Mouse (Mus musculus) induced T-regulatory cell, adult 2 months (primary cell): ENCODE results near the gene Syne3.

ENCODE experiments used
- DNase-seq: peaks from one replicate; pipeline ENCODE4 v3.0.0-alpha.2; 2012; ENCODE audit warnings: low read depth

Gene Syne3

DNA sequence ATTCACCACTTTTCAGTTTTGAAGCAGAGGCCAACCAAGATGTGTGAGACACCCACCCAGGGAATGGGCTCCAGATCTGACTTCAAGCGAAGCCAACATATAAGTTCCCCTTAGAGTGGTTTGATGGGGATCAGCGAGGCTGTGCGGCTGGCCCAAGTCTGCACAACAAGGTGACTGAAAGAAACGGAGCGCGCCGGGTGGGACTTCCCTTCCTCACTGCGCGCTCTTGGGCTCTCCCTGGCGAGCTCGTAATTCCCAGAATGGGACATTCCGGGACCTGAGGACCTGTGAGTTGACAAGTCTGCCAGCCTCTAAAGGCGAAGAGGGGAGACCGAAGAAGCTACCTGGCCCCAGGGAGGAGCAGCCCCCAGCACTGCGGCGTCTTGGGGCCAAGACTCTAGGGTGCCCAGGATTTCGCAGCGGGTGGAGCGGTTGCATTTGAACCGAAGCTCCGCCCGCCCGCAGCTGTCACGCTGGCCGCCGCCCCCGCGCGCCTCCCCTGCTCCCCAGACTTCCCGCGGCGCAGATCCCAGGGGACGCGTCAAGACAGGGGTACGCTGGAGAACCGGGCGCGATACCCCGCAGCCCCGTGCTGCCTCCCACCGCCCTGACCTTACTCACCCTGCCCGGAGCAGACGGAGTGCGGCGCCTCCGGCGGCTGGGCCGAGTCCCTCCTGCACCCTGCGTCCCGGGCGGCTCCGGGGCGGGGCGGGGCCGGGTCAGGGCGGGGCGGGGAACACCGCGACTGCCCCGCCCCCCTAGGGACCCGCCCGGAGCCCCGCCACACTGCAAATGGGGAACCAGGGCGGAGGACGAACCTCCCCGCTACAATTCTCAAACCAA is at the start of gene Syne3:
Gene Syne3 (minus strand): TSS at position 440 of the 843 bp plus-strand sequence.
- DNase-seq, result peak; percentile 89

DNA sequence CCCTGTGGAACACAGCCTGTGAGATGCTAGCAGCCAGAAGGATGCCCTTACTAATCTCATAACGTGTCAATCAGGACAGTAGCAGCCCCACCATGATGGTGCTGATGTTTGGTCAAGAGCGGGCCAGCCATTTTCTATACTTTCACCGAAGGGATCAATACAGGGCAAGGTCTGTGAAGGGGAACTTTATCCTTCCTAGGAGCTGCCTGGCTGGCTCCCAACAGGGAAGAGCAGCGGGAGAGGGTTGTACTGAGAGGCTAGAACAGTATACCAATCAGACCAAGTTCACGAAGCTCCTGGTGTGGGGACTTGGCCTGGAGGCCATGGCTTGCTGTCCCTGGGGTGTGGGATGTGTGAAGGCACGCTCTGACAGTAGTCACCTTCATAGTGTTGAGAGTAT is 45.7 kb upstream of the Syne3 start:
- no peak for DNase-seq

DNA sequence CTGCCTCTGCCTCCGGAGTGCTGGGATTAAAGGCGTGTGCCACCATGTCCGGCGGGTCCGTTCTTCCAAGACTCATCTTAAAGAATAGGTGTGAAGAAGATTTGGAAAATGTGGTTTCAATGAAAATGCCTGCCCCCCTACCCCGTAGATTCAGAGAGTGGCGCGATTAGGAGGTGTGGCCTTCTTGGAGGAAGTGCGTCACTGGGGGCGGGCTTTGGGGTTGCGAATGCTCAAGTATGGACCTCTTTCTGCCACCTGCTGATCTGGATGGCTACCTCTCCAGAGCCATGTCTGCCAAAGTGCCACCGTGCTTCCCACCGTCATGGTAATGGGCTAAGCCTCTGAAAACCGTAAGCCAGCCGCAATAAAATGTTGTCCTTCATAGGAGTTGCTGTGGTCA is 44.4 kb upstream of the Syne3 start:
- no peak for DNase-seq

DNA sequence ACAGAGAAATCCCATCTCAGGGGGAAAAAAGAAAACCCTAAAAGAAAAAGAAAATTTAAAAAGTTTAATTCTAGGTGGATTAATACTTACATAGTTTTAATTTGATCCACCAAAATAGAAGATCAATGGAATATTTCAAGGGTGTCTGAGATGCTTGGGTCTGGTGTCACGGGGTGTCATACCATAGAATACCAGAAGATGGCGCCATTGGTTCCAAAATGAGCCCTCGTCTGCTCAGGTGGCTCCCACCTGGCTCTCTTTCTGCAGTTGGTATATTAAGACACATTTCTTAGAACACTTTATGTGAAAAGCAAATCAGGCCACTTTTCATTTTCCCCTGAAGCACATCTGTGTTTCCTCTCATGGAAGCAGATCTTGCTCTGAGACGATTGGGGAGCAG is 41.3 kb upstream of the Syne3 start:
- peak; percentile 81 for DNase-seq

DNA sequence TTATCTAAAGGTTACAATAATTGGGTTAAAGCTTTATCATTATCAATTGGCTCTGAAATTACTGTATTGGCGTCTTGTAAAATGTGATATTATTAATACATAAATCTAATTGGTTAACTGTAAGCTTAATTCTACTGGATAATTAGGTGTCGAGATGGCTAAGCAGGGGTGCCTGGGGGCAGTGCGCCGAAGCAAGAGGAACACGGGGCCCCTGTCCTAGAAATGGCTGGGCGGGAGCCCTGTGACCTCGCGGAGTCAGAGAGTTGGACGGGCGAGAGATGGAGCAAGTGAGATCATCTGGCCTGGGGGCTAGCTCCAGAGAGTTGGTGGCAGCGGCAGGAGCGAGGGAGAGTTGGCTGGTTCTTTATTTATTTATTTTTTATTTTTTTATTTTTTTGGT is 40.2 kb upstream of the Syne3 start:
- no peak for DNase-seq

DNA sequence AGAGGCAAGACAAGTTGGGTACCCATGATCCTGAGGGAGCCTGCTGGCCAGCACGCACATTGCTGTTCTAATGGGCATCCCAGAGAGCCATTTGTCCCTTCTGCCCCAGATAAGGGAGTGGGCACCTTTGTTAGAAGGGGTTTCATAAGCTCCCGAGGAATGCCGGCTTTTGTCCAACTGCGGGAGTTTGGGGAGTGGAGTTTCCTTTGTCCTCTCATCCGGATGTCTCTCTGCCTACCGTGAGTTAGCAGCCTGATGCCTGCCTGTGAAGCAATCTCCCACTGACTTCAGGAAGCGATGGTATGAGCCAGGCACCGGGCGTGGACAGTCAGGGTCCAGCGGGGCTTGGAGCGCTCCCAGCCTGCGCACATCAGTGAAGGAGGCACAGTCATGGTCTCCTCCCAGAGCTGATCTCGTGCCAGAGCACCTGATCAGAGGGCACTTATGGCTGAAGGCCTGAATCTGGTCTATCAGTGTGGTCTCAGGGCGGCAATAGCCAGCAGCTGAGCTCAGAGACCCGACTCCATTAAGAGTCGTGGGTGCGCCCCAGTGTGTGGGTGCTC is 38.8 kb upstream of the Syne3 start:
- DNase-seq, result no peak

DNA sequence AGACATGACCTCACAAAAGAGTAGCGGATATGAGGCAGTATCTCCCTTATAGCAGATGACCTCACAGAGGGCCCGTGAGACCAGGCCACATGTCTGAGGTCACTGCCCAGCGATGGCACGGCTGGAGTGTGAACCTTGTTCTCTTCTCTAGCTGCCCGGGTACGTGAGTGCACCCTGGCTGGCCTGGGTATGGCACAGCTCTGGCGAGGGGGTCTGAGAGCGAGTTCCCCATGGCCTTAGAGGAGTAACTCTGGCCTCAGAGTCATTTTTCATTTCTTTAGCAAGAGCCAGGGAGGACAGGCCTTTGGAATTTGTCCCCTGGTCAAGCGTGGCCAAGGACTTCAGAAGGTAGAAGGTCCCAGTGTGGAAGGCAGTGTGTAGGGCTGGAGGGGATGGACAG is 35.2 kb upstream of the Syne3 start:
- no peak for DNase-seq

DNA sequence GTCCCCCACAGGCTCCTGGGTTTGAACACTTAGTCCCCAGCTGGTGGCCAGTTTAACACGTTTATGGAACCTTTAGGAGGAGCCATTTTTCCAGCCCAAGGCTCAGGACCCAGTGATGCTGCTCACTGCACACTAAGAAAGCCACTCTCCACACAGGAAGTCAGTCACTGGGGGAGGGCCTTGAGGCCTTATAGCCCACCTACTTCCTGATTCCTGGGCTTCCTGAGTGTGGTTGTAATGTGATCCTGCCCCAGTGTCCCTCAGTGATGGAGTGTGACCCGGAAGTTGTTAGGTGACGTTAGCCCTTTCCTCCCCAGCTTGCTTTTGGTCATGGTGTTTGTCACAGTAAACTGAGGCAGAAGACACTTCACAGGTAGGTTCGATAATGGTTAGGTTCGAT is 33.5 kb upstream of the Syne3 start:
- no peak for DNase-seq

DNA sequence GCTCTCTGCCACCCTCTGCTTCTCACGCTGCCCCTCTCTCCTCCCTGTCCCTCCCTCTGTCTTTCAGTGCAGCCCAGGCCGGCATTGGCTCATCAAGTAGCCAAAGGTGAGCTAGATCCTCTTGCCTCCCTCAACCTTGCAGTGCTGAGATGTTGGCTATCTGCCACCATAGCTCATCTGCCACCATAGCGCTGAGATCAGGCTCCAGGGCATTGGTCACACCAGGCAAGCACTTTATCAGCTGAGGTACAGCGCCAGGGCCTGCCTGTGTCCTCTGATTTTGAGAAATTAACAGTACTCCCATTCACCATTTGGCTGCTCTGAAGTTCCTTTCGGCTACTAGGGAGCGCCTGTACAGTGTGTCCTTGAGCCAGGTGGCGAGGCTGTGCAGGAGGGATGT is 31.3 kb upstream of the Syne3 start:
- DNase-seq, result no peak

DNA sequence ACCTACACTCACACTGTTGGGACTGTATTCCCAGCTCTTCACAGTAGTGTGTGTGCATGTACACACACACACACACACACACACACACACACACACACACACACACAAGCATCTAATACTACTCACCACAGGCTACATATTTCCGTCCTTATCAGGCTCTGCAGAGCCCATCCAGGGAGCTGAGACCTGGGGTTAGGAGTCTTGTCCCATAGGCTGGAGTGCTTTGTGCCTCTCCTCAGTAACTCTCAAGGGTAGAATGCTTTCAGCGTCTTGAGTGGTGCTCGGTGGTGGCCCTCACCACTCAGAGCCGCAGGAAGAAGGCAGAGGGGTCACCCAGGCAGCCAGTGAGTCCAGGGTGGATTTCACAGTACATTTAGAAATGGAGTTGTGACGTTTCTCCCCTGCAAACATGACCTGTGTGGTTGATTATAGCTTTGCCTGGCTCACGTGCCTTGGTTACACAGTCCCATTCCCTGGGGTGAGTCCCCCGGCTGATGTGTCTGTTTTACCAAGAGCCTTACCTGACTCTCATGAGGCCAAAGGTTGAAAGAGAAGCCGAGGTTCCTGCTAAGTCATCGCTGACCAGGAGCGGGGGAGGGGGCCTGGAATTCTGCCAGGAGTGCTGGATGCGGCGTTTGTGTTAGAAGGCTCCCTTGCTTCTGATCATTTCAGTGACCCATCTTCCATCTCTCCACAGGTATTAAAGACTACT is 30.1 kb upstream of the Syne3 start:
- DNase-seq, result no peak

DNA sequence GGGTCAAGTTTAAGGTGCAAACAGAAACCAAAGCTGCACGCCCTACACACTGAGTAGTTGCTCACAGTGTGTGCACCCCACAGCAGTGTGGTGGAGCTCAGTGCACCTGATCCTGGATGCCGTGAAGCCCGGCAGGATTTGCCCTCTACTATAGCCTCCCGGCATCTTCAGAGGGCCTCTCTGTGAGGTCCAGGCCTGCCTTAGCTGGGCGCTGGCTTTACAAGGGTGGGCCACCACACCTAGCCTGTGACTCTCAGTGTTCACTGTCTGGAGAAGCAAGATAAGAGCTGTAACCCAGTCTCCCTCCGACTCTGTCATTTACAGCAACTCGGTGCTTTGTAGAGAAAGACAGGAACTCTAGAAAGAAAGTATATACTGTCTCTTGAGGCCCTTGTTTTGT is 29.3 kb upstream of the Syne3 start:
- no peak for DNase-seq

DNA sequence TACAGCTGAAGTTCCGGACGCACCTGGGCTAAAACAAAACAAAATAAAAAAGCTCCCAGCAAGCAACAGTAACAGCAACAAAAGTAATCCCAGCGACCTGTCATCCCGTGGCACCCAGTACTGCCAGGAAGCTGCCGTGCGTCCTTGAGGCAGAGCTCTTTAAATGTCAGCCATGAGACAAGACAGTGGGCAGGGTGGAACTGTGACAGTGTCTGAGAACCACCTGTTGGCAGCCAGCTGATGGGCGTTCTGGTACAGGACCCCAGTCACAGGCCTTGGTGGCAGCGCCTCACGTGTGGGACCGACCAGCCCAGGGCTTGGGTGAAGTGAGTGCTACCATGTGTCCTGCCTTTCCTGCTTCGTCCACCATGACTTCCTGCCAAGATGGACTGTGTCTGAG is 28.6 kb upstream of the Syne3 start:
- no peak for DNase-seq

DNA sequence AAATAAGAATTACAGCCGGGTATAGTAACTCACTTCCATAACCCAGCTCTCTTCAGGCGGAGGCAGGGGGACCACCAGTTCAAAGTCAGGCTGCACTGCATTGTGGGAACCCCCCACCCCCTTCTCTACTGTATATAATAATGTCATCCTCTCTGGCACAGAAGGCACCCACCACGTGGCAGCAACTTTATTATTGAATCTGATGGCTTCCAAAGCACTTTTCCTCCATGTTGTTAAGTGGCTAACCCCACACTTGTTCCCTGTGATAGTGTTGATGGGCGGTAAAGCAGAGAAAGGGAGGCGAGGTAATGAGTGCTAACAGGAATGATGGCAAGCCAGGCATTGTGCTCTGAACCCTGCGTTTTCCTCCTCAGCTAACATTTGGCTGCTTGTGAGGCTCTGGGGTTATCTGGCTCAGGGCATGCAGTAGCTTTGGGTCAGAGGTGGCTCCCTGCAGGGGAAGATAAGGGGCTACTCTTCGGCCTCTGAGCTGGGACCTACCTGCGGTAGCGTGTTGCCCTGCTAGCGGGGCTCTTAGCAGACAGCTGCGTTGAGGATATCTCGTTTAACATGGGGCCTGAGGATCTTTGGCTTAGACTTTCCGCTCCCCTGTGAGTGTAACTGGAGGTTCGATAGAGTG is 24.6 kb upstream of the Syne3 start:
- DNase-seq, result no peak

DNA sequence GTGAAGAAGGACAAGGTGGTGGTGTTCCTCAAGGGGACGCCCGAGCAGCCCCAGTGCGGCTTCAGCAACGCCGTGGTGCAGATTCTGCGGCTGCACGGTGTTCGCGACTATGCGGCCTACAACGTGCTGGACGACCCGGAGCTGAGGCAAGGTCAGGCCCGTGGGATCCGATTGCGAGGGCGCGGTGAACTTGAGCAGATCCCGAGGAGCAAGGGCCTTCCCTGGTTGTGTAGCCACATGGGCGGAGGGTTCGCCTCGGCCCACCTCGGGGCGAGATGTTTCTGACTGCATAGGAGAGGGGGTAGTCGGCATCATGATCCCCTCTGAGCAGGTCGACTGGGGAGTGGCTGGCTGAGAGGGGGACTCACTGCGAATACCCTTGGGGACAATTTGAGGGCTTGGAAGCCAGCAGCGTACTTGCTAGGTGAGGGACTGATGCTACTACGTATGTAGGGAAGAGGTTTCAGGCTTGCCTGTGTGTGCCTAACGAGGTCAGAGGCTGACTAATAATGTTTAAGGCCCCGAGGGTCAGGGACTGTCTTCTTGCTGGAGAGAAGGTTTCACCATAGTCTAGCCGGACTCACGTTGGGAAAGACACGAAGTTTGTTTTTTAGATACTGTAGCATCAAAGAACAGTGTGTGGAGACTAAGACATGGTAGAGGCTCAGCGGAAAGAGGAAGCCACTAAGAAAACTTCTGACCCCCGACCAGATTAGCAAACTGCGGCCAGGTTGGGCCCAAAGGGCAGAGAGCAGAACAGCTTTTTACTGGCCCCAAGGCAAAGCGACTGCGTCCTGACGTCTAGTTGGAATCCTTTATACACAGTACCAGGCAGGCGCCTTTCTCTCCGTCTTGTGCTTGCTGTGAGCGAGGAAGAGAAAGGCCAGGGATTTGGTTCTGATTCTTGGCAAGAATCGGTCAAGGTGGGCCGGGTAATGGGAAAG is 23.5 kb upstream of the Syne3 start:
- DNase-seq, result no peak

DNA sequence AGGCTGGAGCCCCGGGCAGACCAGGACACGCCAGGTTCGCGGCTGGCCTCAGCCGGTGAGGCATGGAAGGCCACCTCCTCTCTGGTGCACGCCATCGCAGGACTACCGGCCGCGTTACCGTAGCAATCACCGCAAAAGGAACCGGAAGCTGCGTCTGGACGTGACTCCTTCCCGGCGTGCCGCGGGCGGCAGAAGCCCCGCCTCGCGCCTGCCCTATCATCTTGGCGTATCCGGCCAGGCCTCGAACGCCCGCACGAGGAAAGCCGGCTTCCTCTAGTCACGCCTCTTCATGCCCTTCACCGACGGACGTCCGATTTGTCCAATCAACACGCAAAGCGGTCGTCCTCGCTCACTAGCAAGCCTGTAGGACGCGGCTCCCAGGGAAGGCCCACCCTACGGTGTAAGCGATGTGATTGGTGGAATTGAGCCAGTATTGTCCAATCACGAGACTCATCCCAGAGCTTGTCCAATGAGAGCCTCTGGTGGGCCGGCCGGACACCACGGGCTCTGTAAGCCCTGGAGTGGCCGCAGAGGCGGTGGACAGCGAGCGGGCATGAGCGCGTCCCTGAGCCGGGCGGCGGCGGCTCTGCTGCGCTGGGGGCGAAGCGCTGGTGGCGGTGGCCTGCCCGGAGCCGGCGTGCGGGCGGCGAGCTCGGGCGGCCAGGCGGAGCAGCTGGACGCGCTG is 22.7 kb upstream of the Syne3 start, which contains the start of gene Glrx5:
Gene Glrx5 (plus strand): TSS at position 542 of the 685 bp plus-strand sequence.
- DNase-seq, result peak; percentile 99

DNA sequence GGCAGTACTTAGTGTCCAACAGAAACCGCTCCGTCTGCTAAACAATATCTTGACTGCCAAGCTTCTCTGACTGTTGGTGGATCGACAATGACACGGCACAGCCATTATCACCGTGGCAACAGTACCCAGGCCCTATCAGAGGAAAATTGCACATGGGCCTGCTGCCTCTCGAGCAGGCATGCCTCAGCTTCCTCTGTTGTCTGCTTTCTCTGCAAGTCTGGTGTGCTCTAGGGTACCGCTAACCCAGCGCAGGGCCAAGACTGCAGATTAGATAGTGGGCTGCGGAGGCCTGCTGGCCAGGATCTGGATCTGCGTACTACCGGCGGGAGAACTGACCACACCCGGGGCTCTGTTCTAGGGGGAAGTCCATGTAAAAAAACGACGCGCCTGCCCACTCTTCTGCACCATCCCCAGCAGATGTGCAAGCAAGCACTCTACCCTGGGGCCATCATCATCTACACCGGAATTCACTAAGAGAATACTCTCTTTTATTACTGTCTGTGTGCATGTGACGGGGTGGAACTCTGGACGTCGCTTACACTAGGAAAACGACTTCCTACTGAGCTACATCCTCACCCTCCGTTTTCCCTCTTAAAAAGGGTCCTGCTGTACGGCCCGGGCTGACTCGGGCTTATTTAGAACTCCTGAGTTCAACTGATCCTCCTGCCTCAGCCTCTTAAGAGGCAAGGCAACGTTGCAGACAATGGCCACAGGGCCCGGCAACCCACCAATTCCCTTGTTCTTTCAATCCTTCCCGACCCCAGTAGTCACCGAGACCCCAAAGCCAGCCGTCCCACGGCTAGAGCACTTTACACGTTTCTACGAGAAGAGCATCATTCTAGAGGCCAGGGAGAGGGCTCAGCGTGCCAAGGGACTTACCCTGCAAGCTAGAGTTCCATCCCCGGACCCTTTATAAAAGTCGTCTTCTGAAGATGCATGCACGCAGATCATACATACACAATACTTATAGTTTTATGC is 21.8 kb upstream of the Syne3 start:
- peak; percentile 58 for DNase-seq

DNA sequence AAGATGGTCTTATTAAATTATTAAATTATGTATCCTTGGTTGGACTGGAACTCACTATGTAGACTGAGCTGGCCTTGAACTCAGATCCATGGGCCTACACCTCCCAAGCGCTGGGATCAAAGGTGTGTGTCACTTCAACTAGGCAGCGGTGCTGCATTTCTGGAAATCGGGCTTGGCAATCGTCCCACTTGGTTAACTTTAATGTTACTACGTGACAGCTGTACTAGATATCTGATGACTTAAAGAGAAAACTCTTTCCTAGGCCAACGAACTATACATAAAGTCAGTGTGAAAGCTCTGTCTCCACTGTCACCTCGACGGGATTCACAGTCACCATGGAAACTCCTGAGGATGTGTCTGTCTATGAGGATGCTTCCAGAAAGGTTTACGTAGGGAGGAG is 20.3 kb upstream of the Syne3 start:
- DNase-seq, result no peak

DNA sequence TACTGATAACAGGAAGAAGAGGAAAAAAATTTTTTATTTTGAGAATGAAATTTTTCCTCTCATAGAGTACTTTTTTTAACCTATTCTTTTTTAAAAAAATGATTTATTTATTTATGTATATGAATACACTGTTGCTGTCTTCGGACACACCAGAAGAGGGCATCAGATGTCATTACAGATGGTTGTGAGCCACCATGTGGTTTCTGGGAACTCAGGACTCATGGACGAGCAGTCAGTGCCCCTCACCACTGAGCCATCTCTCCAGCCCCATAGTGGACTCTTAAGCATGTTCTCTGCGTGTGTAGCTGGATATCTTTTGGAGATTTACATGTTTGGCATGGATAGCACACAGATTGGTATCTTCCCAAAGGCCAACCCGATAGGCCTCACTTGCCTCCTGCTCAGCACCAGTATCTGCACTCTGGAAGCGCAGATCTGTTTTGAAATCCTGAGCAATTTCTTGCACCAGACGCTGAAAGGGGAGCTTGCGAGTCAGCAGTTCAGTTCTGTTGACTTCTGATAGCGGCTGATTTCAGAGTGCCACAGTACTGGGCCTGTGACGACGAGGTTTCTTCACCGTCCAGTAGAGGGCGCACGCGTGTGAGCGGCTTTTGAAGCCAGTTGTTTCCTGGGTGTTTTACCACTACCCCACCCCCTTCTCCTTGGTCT is 17.8 kb upstream of the Syne3 start:
- DNase-seq, result peak; percentile 96

DNA sequence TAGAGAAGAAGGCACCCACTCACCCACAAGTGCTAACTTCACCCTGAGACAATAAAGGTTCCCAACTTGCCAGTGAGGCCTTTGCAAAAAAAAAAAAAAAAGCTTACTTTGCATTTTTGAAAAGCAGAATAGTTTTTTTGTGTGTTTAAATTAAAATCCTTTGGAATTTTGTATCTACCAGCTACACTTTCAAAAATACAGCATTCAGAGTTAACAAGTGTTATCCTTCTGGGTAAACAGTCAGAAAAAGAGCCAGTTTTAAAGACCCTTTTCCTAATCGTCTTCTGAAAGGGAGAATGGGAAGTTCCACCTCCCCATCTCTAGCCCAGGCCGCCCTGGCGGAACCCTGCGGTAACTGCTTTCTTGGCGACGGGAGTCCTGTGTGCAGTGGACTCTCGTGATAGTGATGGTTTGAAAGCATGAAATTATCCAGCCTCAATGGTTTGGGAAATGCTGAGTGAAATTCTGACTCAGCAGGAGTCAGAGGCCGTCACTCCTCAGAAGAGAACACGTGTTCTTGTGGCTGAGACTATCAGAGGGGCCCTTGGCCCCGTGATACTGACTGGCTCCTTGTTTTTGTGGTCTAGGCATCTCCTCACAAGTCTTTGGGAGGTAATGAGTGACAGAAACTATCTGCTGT is 16.5 kb upstream of the Syne3 start:
- peak; percentile 20 for DNase-seq
